Mouse (Mus musculus) cerebellum, postnatal 25 days (tissue): ENCODE results near the gene Iqsec1.

Source experiments
- DNase-seq, 2 experiments: peaks; one replicate each; pipeline ENCODE4 v3.0.0; 2021; ENCODE audit warnings: mixed read lengths in 2 of 2

The Iqsec1 gene

DNA sequence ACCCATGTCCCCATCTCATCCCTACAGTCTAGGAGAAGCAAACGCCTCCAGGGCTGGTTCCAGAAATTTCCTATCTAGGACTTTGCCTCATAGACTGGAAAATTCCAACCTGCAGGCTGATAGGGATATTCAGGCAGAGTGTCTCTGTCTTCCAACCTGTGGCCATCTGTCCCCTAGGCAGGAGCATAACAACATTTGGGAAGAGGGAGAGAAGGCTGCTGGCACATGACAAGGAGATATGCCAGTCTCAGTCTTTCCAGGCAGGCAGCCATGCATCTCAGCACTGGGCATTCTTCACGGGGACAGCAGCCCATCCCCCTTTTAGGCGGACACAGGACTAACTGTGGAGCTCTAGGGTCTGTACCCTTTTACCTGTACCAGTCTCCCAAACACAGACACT is 176.4 kb downstream of the Iqsec1 start:
- DNase-seq: peak; percentile 85 to 89

DNA sequence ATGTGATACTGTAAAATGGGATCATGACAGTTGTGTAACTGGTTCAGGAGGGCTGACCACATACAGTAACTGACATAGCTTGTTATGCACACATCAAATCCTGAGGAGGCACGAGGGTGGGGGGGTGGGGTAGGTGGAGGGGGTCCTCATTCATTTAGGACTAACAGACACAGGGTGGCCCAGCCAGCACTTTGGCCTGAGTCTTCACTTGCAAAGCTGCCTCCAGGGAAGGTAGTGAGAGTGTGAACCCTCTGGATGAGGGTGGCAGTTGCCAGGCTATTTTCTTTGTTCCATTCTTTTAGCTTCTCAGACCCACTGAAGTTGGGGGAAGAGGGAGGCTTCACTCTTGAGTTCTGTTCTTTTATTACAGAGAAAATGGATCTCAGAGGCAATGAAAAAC is 177.9 kb downstream of the Iqsec1 start:
- no peak for DNase-seq

DNA sequence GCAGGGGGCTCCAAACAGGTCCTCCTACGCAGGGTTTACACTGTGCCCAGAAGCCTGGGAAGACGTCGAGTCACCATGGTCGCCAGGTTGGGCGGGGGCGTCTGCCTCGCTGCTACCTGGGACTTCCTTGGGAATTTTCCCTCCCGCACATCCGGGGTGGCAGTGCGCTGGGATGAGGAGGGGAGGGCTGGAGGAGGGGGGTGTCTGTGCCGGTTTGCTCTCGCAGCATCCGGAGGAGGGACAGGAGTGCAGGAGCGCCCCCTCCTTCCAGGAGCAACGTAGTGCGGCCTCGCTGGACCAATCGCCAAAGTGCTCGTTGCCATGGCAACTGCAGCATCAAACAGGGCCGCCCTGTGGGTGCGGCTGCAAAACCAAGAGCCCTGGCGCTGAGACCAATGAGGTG is 178.5 kb downstream of the Iqsec1 start:
- DNase-seq: peak; percentile 95 to 97

DNA sequence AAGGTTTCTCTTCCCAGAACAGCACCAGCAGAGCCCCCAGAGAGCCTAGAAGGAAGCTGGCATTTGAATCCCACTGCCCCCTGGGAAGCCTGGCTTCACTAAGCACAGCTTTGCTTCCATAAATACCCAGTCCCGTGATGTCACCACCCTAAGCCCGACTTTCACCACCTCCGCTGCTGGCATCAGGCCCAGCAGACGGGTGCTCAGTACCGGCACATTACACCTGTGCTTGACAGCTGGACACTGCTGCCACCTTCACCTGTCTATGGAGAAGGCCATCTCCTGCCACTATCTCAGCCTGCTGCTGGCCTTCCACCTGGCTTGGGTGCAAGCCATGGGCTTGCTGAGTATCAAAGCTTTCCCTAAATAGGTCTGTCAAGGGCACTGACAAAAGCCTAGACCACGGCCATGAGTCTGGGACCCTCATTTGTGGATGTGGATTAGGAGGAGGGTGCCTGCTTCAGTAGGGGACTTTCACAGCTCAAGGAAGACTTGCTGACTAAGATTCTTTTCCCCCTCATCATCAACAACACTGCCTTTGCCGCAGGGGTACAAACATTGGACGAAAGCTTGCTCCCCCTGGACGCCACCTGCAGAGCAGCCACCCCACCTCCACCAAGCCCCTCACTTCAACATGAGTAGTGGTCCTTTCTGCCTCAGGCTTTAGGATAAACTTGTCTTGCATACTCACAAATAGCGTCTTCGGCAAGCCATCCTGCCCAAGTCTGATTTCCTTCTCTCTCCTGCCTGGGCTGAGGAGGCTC is 179.2 kb downstream of the Iqsec1 start:
- DNase-seq: peak; percentile 78 to 80

DNA sequence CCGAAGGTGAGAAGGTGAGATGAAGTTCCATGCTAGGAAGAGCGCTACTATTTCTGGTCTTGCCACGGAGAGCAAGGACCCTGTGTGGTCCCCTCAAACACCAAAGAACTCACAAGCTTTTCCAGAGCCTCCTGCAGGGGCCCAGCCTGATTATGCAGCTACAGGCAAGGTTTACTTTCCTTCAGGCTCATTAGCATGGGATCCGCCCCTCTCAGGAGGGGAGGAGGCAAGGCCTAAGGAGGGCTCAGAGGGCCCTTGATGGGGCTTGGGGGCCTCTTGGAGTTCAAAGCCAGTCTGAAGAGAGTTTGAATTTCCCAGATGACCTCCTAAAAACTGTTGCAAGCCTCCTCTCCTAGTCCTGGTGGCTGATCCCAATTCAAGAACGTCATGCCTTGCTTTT is 179.9 kb downstream of the Iqsec1 start:
- peak; percentile 62 for DNase-seq

DNA sequence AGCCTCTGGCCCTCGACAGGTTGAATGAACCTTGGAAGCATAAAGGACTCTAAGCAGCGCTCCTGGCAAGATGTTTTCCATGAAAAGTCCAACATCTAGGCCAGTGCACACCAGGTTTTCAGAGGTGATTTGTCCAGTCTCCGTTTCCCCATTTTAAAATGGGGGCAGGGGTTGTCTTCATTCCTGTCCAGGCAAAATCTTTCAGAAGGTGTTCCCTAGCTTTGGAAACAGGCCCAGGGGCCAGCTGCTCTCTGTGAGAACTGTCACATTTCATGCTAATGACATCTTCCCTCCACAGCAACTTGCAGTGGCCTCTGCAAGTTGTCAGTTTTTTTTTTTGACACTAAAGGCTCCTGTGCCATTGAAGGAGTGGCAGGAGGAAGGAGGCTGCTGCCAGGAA is 180.4 kb downstream of the Iqsec1 start:
- peak; percentile 57 to 66 for DNase-seq

DNA sequence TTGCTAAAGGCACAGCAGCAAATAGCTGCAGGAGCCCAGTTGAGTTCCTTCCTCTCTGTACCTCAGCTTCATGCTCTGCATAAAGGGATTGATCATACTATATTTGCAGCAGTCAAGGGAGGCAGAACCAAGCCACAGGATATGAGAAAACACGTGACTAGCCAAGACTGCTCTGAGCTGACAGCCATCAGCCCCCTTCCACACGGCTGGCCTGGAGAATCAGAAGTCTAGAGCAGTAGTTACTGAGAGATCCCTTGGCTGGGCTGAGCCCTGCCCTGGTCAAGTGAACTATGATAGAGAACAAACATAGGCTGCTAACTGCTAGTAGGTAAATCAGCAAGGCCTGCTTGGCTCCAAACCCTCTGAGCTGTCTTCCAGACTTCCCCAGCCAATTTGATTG is 180.9 kb downstream of the Iqsec1 start:
- peak in 1 of 2 experiments; percentile 50 for DNase-seq

DNA sequence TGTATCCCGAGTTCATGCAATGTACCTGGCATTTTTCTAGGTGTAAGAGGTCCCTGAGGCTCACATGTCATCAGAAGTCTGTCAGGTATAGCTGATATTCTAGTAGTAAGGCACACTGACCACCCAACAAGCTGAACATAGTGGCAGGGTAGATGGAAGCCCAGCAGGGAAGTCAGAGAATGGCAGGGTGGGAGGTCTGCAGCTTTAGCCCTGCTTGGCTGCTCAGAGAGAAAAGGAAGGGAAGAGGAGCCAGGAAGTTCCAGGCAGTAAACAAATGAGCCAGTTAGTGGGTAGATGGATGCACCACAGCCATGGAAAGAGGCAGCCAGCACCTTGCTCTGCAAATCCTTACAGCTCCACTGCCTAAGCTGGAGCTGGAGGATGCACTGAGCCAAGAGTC is 181.7 kb downstream of the Iqsec1 start:
- DNase-seq: peak in 1 of 2 experiments; percentile 43

DNA sequence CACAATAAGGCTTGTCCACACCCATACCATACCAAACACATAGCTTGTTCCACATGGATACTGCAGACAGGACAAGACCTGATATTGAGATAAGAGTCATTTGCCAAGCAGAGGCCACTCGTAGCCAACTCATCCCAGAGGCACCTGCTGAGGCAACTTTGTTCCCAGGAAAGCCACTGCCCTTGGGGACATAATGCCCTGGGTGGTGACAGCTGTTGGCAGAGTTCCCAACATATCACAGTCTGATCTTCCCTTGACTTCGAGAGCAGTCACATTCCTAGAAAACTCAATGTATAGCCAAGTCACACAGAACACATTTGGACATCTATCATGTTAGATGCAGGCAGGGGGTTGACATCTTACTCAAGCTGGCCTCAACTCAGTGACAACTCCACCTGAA is 183.4 kb downstream of the Iqsec1 start:
- peak in 1 of 2 experiments; percentile 27 for DNase-seq

DNA sequence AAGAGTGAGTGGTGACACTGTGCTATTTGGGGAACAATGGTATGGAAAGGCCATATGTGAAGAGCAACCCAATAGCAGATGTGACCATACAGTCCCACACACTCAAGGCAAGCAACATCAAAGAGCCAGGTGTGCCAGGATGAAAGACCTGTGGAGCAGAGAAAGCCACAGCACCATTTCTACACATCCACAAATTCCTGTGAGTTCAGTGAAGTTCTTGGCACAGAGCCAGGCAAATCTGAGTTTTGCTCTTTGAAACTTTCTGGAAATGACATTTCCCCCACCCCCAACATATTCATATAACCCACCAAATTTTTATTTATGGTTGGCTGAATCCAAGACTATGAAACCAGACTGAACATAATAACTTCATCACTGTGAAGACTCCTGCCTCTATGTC is 183.8 kb downstream of the Iqsec1 start:
- no peak for DNase-seq

DNA sequence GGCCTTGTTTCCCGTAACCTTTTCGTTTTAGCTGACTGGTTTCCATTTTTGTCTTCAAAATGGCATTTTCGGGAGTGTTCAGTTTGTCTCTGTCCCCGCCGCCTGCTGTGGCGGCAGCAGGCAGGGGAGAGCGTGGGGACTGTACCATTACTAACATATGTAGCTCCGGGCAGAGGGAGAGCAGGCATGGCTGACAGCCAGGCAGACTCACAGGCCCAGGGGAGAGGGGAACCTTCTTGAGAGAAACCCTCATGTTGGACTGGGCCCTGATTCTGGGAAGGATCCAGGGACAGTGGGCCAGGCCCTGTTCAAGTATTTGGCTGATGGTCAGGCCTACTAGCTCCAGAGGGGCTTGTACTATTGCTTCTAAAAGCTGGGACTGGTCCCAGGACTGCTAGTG is 185.9 kb downstream of the Iqsec1 start:
- peak; percentile 89 to 90 for DNase-seq

DNA sequence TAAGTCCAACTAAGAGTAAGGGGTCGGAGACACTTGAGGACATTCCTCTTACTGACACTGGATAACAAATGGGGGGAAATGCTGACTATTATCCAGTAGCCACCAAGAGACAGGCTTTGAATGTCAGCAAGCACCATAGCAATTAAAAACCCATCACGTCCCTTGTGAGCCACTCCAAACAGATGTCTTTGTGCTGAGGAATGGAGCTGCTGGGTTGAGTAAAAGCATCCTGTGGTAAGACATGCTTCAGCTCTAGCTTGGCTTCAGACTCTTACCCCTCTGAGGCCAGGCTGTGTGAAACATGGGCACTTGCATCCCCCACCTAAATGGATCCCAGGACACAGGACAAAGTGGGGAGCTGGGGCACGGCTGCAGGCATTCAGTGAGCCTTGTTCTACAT is 186.4 kb downstream of the Iqsec1 start:
- no peak for DNase-seq

DNA sequence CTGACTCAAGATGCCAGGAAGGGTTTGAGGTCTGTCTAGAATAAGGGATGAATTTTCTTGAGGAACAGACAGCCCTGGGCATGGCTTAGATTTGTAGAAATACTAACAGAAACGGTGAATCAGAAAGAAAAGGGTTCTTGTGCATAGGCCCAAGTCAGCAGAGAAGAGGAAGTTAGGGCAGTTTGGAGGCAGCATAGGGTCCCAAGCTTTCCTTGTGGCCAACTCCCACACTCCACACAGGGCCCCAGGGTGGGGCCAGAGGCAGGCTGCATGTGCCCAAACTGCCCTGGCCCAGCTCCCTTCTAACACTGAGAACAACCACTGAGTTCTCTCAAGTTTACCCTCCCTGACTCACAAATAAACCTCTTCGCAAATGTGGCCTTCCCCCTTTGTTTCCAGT is 187.7 kb downstream of the Iqsec1 start:
- DNase-seq: no peak

DNA sequence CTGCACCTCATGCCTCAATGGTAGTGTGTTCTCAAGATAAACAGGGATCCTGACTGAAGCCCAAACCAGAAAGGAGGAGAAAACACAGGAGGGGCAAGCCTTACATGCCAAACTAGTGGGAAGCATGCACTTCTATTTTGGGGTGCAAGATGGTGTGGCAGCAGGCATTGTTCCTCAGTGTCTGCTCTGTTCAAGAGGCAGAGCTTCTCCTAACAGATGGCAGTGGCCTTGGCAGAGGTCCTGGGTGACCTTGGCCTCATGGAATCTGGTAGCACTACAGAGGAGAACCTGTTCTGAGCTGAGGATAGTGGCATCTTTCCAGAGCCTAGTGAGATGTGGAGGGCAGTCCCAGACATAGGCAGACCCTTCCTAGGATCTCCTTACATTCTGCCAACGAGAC is 189.4 kb downstream of the Iqsec1 start:
- peak; percentile 96 for DNase-seq

DNA sequence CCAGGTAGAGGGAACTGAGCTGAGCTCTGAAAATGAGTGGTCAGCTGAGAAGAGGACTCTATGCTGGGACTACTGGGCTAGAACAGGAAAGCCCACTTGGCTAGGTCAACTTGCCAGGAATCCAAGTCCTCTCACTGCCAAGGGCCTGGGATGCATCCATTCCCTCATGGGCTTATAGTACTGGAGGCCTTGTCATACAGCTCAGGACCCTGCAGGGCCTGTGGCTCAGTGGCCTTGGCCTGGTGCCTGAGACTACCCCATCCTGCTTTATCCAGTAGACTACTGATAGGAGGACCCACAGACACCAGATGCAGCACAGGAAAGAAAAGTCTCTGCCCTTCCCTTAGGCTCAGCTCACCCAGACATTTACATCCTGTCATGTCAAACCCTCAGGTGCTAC is 190.3 kb downstream of the Iqsec1 start:
- peak; percentile 47 to 59 for DNase-seq

DNA sequence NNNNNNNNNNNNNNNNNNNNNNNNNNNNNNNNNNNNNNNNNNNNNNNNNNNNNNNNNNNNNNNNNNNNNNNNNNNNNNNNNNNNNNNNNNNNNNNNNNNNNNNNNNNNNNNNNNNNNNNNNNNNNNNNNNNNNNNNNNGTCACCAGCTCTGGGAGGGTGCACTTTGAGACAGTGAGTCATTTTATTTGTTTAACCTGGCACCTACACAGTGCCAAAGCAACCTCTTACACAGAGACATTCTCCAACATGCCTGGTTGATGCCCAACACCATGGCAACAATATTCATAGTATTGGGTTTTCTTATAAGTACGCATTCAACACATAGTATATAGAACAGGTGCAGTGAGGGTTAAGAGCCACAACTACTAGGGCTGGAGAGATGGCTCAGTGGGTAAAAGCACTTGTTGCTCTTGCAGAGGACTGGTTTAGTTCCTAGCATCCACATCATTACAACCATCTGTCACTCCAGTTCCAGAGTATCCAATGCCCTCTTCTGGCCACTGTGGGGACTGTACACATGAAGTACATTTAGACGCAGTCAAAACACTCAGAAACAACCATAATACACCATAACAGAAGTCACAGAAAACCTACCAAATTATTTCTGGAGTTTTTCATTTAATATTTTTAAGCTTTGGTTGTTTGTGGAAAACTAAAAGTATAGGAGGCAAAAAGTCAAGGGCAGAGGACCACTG is 191.4 kb downstream of the Iqsec1 start:
- no peak for DNase-seq

DNA sequence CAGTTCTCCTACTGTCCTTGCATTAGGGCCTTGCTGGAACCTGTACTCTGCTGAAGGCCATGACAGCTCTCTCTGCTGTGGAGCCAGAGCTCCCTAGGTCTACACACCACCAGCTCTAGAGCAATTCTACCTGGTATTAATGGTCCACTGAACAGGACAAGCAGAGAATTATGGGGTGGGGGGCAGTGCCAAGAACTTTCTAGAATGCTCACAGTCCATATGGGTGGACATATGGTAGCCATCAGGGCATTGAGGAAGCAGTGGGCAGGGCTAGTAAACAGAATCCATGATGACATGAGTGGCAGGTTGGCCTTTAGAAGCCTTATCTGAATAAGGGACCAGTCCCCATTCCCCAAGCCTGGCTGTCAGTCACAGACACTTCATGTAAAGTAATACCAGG is 197.6 kb downstream of the Iqsec1 start:
- DNase-seq: peak; percentile 50 to 69

DNA sequence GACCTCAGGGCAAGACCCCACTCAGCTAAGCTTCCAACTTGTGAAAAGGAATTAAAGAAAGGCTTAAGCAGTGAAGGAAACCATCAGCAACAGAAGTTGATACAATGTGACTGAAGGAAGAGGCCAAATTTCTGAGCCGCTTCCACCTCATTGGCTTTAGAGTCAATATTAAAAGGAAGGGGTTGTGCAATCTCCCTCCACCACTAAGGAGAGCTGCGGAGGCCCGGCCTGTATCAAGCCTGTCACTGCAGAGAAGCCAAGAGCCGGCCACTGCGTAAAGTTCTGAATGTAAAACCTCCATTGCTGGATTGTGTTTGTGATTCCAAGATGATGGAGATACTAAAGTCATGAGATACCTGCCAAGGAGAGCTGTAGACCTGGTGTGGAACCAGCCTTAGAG is 199.0 kb downstream of the Iqsec1 start:
- DNase-seq: no peak

DNA sequence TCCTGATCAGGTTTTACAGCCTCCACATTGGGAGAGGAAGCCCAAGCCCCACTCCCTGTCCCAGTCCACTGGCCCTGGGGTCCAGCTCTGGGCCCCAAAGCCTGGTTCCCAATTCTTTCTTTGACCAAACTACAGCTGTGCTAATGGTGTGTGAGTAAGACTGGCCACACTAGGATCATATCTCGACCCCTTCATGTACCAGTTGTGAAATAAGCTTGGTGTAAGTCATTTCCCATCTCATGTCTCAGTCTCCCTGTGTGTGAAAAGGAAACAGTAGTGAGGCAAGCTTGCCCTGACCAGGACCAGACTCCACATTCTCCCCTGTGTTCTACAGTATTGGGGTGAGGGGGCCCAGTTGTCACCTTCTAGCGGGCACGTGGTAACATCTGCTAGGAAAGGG is 200.9 kb downstream of the Iqsec1 start:
- DNase-seq: no peak

DNA sequence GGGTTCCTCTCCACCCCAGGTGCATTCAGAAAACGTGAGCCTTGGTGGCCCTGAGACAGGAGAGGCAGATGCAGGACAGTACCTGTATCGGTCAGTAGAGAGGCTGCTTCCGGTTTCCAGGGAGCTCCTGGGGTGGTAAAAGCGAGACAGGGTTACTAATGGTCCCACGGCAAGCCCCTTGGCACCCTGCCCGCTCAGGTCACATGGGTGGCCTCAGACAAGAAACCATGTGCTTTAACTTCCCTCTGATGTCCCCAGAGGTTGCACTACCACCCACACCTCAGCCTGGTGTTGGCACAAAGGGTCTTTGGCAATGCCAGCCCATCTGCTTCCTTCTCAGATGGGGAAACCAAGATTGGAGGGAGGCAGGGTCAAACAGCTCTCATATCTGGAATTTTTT is 201.4 kb downstream of the Iqsec1 start:
- no peak for DNase-seq

DNA sequence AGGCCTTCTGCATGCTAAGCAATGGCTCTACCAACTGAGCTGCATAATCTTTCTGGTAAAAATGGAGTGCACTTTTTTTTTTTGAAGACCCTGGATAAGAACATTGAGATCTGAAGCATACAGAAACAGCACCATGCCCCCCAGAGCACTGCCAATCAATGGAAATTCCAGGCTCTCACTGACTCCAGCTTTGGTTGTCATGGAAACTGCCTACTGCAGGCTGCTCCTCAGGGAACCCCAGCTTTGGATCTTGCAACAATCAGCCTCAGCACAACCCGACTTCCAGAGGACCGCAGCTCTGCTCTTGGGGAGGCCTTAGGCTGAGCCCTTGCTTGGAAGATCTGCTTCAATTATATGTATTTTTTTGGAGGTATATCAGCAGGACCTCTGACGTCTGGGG is 201.9 kb downstream of the Iqsec1 start:
- no peak for DNase-seq

DNA sequence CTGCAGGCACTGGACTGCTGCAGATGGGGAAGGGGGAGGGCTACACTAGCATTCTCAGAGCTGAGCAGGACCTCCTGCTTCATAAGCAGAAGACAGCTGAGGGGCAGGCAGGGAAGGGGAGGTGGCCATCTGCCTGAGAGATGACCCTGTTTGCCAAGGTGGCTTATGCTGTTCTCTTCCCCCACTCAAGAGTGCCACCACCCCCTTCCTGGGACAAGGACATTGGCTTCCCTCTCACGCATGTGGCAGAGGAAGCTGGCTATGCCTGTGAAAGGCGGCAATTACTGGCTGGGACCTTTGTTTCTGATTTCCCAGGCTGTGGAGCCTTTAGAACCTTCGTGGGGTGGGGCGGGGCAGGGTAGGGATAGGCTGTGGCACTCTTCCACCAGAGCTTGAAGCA is 204.5 kb downstream of the Iqsec1 start:
- DNase-seq: no peak

DNA sequence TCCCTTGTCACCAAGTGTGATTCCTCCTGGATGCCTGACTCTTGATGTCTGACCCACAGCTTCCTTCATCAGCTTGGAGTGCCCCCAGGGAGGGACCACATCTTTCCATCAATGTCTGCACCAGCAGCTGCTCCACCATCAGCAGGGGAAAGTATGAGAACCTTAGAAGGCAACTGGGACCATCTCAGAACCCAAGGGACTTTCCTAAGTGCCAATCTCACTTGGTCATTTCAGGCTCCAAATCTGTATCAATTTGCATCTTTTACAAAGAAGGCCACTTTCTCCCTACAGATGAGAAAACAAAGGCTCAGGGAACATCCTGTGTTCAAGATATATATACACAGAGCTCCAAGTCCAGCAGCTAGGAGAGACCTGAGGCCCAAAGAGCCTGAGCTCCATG is 205.3 kb downstream of the Iqsec1 start:
- no peak for DNase-seq

DNA sequence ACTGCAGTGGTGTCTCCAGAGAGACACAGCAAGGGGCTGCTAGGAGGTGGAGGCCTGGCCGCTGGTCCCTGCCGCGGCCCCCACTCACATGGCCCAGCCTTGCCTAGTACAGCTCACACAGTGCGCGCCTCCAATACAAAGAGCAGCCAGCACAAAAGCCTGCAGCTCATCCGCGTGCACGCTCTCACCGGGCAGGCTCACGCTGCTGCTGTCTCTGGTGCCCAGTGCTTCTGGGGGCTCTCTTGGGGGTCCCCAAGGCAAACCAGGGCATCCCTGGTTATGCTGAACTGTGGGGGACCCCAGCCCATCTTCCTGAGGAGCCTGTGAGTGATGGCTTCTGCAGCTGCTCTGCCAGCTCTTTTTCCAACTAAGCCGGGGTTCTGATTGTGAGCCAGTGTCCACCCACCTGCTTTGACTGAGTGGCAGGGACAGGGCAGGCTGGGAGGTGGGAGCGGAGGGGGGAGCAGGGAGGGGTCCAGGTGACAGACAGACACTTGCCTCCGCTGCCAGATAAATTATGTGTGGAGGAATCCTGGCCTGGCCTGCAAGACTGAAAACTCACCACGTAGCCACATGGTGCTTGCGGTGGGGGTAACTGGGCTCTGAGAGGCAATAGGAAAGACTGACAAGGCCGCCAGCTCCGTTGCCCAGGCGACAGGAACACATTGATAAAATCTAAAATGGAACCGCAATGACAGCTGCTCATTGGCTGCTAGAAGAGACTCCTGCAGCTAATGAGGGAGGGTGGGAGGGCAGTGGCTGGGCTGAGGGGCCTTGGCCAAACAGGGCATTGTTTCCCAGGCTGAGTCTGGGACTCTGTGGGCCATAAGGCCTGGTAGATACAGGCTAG is 206.3 kb downstream of the Iqsec1 start:
- peak; percentile 53 to 65 for DNase-seq
